Mouse (Mus musculus) cerebellum, postnatal 10 days (tissue): ENCODE measurements around the gene Gm10300.

Experiments
- DNase-seq, 2 experiments: peaks; one replicate each; pipeline ENCODE4 v3.0.0; 2021; ENCODE audit warnings: mixed read lengths in 2 of 2

Gm10300 gene

GRCm38 (mm10) chr4:132079555-132080275 lies 5.2 kb downstream of the Gm10300 start:
- peak; percentile 87 to 91 for DNase-seq

GRCm38 (mm10) chr4:132080492-132080983 lies 6.0 kb downstream of the Gm10300 start:
- no peak for DNase-seq

- DNase-seq: no peak
These were observed 10.6 kb downstream of the Gm10300 start for GRCm38 (mm10) chr4:132085114-132085513.

- DNase-seq: peak; percentile 78 to 83
These were observed 14.4 kb downstream of the Gm10300 start for GRCm38 (mm10) chr4:132088921-132089320.

GRCm38 (mm10) chr4:132093136-132093535 lies 18.6 kb downstream of the Gm10300 start:
- no peak for DNase-seq

- no peak for DNase-seq
These were observed 19.4 kb downstream of the Gm10300 start for GRCm38 (mm10) chr4:132093928-132094327.

GRCm38 (mm10) chr4:132095043-132095442 lies 20.5 kb downstream of the Gm10300 start:
- DNase-seq: no peak

- DNase-seq: no peak
These were observed 25.1 kb downstream of the Gm10300 start for GRCm38 (mm10) chr4:132099548-132099947.

- peak in 1 of 2 experiments; percentile 31 for DNase-seq
These were observed 26.7 kb downstream of the Gm10300 start for GRCm38 (mm10) chr4:132101152-132101551.

- no peak for DNase-seq
These were observed 33.7 kb downstream of the Gm10300 start for GRCm38 (mm10) chr4:132108221-132108620.

GRCm38 (mm10) chr4:132111227-132111626 lies 36.7 kb downstream of the Gm10300 start:
- no peak for DNase-seq

- peak; percentile 27 to 34 for DNase-seq
These were observed 39.1 kb downstream of the Gm10300 start for GRCm38 (mm10) chr4:132113411-132114095.

- DNase-seq: no peak
These were observed 41.8 kb downstream of the Gm10300 start for GRCm38 (mm10) chr4:132116315-132116714.

GRCm38 (mm10) chr4:132119566-132119965 lies 45.1 kb downstream of the Gm10300 start:
- DNase-seq: no peak

- peak; percentile 26 to 33 for DNase-seq
These were observed 47.2 kb downstream of the Gm10300 start for GRCm38 (mm10) chr4:132121674-132122073.

- no peak for DNase-seq
These were observed 48.7 kb downstream of the Gm10300 start for GRCm38 (mm10) chr4:132123166-132123565.
